Mouse (Mus musculus): ENCODE results near the gene Tnfrsf11a.

Tnfrsf11a gene

GRCm38 (mm10) chr1:105827786-105828345 lies 47.3 kb downstream of the Tnfrsf11a start:
- DNase-seq (ENCODE audit: low read depth, low spot score) = no peak

GRCm38 (mm10) chr1:105829171-105829570 lies 48.7 kb downstream of the Tnfrsf11a start:
- peak; percentile 11 for DNase-seq (ENCODE audit: low read depth, low spot score)

DNA sequence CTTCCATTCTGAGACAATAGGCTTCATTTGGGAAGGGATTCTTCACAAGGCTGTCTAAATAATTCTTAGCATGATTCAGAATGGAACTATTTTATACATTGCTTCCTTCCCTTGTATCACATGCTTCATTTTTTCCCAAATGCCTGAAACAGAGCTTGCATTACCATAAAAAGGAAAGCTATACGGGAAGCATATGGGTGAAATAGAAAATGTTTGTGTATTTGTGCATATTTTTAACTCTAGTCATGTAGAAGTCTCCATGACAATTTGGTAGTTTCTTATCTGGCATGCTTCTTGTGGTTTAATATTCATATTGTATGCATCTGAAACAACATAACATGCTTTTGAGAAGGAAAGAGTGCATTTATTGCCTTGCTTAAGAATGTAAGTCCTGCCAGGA lies 52.3 kb downstream of the Tnfrsf11a start:
- DNase-seq (ENCODE audit: low read depth, low spot score) = no peak

- DNase-seq (ENCODE audit: low read depth, low spot score) = no peak
Measured at GRCm38 (mm10) chr1:105842950-105843349, 62.4 kb downstream of the Tnfrsf11a start.

DNA sequence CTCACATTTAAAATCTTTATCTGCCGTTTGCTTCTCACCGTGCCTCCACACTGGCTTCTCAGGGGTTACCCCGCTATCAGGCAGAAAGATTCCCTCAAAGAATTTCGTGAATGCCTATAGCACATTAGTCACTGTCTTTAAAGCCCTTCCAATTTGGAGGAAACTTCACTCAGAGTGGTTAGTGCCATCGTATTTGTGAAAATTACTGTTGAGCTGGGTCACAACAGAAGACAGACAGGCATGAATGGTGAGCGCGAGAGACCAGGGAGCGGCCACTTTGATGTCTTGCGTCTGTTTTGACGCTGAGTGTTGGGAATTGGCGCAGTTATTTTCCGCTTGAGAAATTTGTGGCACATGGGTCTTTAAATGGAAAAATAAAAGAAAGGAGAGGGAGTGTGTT lies 62.9 kb downstream of the Tnfrsf11a start:
- DNase-seq (ENCODE audit: low read depth, low spot score) = no peak

DNA sequence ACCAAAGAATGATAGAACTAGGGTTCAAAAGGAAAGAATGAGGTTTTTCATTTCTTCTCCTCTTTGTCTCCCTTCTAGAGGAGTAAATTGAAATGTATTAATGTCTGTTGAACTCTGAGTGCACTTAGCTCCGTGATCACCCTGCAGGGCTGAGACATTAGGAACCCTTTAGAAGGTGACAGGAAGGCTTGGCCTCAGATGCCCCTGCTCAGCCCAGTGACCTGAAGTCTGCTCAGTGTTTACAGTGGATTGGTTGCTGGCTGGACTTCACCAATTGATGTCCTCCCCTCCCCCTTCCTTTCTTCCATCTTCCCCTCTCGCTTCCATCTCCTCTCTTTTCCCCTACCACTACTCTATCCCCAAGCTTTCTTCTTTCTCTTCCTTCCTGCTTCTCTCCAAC lies 63.3 kb downstream of the Tnfrsf11a start:
- no peak for DNase-seq (ENCODE audit: low read depth, low spot score)

- no peak for DNase-seq (ENCODE audit: low read depth, low spot score)
Measured at GRCm38 (mm10) chr1:105844341-105845006, 64.0 kb downstream of the Tnfrsf11a start.

GRCm38 (mm10) chr1:105846431-105846830 lies 65.9 kb downstream of the Tnfrsf11a start:
- DNase-seq (ENCODE audit: low read depth, low spot score) = no peak

- no peak for DNase-seq (ENCODE audit: low read depth, low spot score)
Measured at GRCm38 (mm10) chr1:105848806-105849205, 68.3 kb downstream of the Tnfrsf11a start.

DNA sequence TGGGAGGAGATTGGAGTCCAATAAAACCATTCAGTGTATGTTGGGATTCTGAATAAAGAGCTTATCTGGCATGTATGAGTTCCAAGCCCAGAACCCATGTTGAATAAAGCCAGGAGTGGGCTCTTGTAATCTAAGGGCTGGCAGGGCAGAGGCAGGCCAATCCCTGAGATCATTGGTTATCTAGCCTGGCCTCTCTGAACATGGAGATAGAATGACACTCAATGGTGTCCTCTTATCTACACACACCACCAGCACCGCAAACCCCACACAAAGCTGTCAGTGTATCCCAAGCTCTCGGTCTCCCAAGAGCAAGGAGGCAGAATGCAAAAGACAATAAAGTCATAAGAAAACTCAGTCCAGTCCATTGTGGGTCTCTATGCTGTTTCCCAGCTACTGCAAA lies 70.8 kb downstream of the Tnfrsf11a start:
- no peak for DNase-seq (ENCODE audit: low read depth, low spot score)

GRCm38 (mm10) chr1:105859740-105860139 lies 79.2 kb downstream of the Tnfrsf11a start:
- no peak for DNase-seq (ENCODE audit: low read depth, low spot score)

GRCm38 (mm10) chr1:105876589-105876988 lies 96.1 kb downstream of the Tnfrsf11a start:
- DNase-seq (ENCODE audit: low read depth, low spot score) = no peak

DNA sequence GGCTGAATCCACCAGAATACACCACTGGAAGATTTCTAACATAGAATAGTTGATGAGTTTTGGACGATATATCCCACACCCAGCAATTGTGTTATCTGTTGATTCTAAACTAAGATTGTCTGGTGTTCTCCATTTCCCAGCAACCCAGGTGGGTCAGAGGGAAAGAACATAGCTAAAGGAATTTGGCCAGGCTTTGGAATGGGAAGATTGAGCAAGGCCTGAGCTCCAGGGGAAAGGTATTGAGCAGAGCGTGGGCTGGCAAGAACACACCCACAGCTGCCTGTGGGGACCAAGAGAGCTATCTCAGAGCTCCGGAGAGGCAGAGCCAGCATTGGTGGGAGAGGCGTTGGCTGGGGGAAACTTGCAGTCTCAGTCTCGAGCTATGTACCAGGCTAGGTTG lies 97.3 kb downstream of the Tnfrsf11a start:
- DNase-seq (ENCODE audit: low read depth, low spot score) = no peak

GRCm38 (mm10) chr1:105878416-105878815 lies 97.9 kb downstream of the Tnfrsf11a start:
- no peak for DNase-seq (ENCODE audit: low read depth, low spot score)

DNA sequence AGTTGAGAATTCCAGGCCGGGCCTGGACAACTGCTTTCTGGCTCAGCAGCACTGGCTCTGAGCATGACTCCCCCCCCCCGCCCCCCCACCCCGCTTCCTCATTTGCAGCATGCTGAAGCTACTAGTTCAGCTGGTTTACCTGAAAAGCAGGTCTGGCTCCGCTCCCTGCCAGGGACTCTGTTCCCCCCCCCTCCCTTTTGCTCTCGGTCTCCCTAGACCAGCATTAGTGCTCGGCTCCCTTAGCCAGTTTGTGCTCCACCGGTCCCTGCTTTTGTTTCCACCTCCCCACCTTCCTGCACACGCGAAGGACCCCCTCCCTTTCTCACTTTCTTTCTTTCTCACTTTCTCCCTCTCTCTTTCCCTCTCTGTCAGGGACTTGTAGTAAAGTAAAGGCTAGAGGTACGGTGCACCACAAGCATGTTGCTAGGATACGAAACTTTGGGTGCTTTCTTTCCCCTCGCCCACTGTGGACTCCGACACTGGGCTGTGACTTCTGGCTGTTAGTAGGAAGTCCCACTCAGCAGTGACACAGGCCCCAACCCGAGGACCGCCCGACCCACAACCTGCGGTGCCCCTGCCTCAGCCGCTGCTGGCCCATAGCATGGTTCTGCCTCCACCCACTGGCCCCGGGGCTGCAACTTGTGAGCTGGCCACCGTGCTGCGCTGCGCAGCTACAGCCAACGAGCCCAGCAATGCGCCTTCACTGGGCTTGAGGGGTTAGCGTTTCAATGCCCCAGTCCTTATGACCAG lies 100.2 kb downstream of the Tnfrsf11a start:
- DNase-seq (ENCODE audit: low read depth, low spot score) = no peak

GRCm38 (mm10) chr1:105881466-105881865 lies 100.9 kb downstream of the Tnfrsf11a start:
- DNase-seq (ENCODE audit: low read depth, low spot score) = no peak

- no peak for DNase-seq (ENCODE audit: low read depth, low spot score)
Measured at GRCm38 (mm10) chr1:105883498-105883897, 103.0 kb downstream of the Tnfrsf11a start.

DNA sequence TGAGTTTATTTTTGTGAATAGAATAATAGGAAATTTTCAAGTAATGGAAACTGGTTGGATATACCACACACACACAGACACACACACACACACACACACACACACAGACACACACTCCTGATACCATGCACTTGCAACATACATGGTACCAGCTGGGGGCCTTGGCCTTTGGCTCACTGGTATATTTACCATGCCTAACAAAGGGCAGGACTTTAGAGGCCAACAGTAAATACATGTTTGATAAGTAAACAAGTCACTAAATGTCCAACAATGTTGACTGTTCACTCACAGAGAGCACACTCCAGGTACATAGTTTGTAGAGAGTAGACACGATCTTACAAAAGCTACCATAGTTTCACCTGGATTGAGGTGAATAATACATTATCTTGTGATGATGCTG lies 104.6 kb downstream of the Tnfrsf11a start:
- DNase-seq (ENCODE audit: low read depth, low spot score) = no peak

DNA sequence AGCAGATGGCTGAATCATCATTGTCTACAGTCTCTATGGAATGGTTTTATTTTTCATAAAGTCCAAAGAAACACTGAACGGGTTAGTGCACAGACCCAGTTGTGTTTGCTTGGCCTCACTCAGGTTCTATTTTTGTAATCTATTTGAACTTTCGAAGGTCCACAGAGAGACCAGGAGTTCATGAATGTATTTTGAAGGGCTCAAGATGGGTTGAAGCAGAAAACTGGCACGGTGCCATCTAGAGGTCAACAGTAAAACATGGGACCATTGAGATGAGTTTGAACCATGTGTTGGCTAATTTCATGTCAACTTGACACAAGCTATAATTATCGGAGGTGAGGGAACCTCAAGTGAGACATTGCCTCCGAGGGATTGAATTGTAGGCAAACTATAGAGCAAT lies 105.1 kb downstream of the Tnfrsf11a start:
- no peak for DNase-seq (ENCODE audit: low read depth, low spot score)

- no peak for DNase-seq (ENCODE audit: low read depth, low spot score)
Measured at GRCm38 (mm10) chr1:105886358-105886757, 105.8 kb downstream of the Tnfrsf11a start.

- peak; percentile 73 for DNase-seq (ENCODE audit: low read depth, low spot score)
Measured at GRCm38 (mm10) chr1:105891032-105891725, 110.7 kb downstream of the Tnfrsf11a start.

GRCm38 (mm10) chr1:105895019-105895418 lies 114.5 kb downstream of the Tnfrsf11a start:
- no peak for DNase-seq (ENCODE audit: low read depth, low spot score)

Measured in retina, postnatal 7 days (tissue).